In genomic region chr1:53093180-53093579, GRCm38 (mm10) we compare ENCODE assay signal across 11 mouse cellular contexts. TPM values are rescaled to one million over a fixed set of nuclear protein-coding genes. Genes with fewer than 3 reads are reported as not detected.
DNase-seq lines count a peak whose midpoint lies in the region; ATAC-seq and TF ChIP-seq lines count a peak whose summit lies in the region.
"Had no signal": no experiment of that assay in that cellular context is flagged by ENCODE, and none has a peak within 500 bp of the region (broad histone marks: within the 10 kb centered on the region; RNA-seq: fewer than 3 reads in every experiment).

No protein-coding gene starts in this region.

- no peaks in the 10 kb centered on the region for H3K4me1 ChIP-seq in hindbrain, embryonic 12.5 days
- H3K4me1 ChIP-seq in forebrain, postnatal 0 days (ENCODE audit: insufficient read depth), result no peaks in the 10 kb centered on the region
- H3K4me1 ChIP-seq: hindbrain, embryonic 15.5 days; midbrain, embryonic 15.5 days had no signal

- DNase-seq in kidney, postnatal 10 days, result peak; percentile 22
- DNase-seq in kidney, adult 18-20 months, result no peak
- DNase-seq in CD4-positive helper T cell, adult 2 months (ENCODE audit: low read depth, low spot score), result peak; percentile 20
- DNase-seq in Patski (ENCODE audit: low read depth, low spot score), result no peak
- peak; percentile 50 to 78 for DNase-seq in cerebellum, postnatal 25 days
- no peak for DNase-seq in forebrain, postnatal 0 days
- DNase-seq: heart, adult 11 months had no signal

- no peak overlapping the region for H3K9ac ChIP-seq in hindbrain, embryonic 12.5 days
- no peak overlapping the region for H3K9ac ChIP-seq in forebrain, postnatal 0 days
- H3K9ac ChIP-seq: hindbrain, embryonic 15.5 days; midbrain, embryonic 15.5 days had no signal

- H3K4me3 ChIP-seq in hindbrain, embryonic 12.5 days, result no peak overlapping the region
- no peak overlapping the region for H3K4me3 ChIP-seq in forebrain, postnatal 0 days (ENCODE audit: low read depth, low read length)
- H3K4me3 ChIP-seq: hindbrain, embryonic 15.5 days; midbrain, embryonic 15.5 days had no signal

- H3K4me2 ChIP-seq in hindbrain, embryonic 12.5 days (replicated peaks), result no peak overlapping the region
- H3K4me2 ChIP-seq in forebrain, postnatal 0 days (ENCODE audit: low read depth), result no peak overlapping the region
- H3K4me2 ChIP-seq: hindbrain, embryonic 15.5 days; midbrain, embryonic 15.5 days had no signal

- in situ Hi-C loops in Patski (cut with MboI; ENCODE audit: low pct_unique_long_range_greater_than_20kb), result no loop called here

- H3K27ac ChIP-seq in hindbrain, embryonic 12.5 days, result no peak overlapping the region
- H3K27ac ChIP-seq in forebrain, postnatal 0 days (ENCODE audit: low read depth, low read length), result no peak overlapping the region
- H3K27ac ChIP-seq: hindbrain, embryonic 15.5 days; midbrain, embryonic 15.5 days had no signal

- H3K27me3 ChIP-seq in Patski, result peaks cover 46% of the 10 kb centered on the region
- no peaks in the 10 kb centered on the region for H3K27me3 ChIP-seq in hindbrain, embryonic 12.5 days
- no peaks in the 10 kb centered on the region for H3K27me3 ChIP-seq in forebrain, postnatal 0 days (ENCODE audit: insufficient read depth, low read length)
- H3K27me3 ChIP-seq: hindbrain, embryonic 15.5 days; midbrain, embryonic 15.5 days had no signal

- 31% methylated on average over 3 of the region's 3 CpGs for WGBS in hindbrain, embryonic 12.5 days
- WGBS in forebrain, postnatal 0 days, result 49% methylated on average over 3 of the region's 3 CpGs

- CTCF ChIA-PET in Patski (lab: Charles Lee), result no interaction called here

- no peak for ATAC-seq in Patski
- no peak for ATAC-seq in monocyte, adult 5-6 weeks (replicated peaks; ENCODE audit: insufficient number of reproducible peaks, low FRiP score, low TSS enrichment, poor library complexity, severe bottlenecking)
- no peak for ATAC-seq in hindbrain, embryonic 12.5 days (ENCODE audit: low FRiP score)
- no peak for ATAC-seq in forebrain, postnatal 0 days
- ATAC-seq: midbrain, embryonic 15.5 days had no signal

- peak; percentile 28 for TF ChIP-seq CTCF in Patski (IDR thresholded peaks at IDR 0.05)
- TF ChIP-seq CTCF in forebrain, postnatal 0 days (IDR thresholded peaks at IDR 0.05; ENCODE audit: low read depth), result no peak

- H3K36me3 ChIP-seq in hindbrain, embryonic 12.5 days, result no peaks in the 10 kb centered on the region
- H3K36me3 ChIP-seq in forebrain, postnatal 0 days (ENCODE audit: insufficient read depth), result no peaks in the 10 kb centered on the region
- H3K36me3 ChIP-seq: hindbrain, embryonic 15.5 days; midbrain, embryonic 15.5 days had no signal

- H3K9me3 ChIP-seq in hindbrain, embryonic 12.5 days (replicated peaks), result no peaks in the 10 kb centered on the region
- no peaks in the 10 kb centered on the region for H3K9me3 ChIP-seq in forebrain, postnatal 0 days (ENCODE audit: low read length)
- H3K9me3 ChIP-seq: hindbrain, embryonic 15.5 days; midbrain, embryonic 15.5 days had no signal

- POLR2A ChIA-PET in Patski (lab: Charles Lee), result no interaction called here

RNA-seq across cellular contexts. Expression of gene Mstn, which starts 31.7 kb away (rescaled TPM):
- not detected for polyA plus RNA-seq in Patski (2021)
- total RNA-seq in monocyte, adult 5-6 weeks (2017), result not detected in 3 replicates
- 0.72 and 2.9 TPM in 2 replicates for polyA plus RNA-seq in hindbrain, embryonic 12.5 days (2016; fragmentation: Nextera tagmentation; extraction: Ambion mirVana)
- total RNA-seq in forebrain, postnatal 0 days (2014; rRNA removed), result 1.2 and 1.4 TPM in 2 replicates
- polyA plus RNA-seq in forebrain, postnatal 0 days (2015; fragmentation: Nextera tagmentation; extraction: Ambion mirVana), result 0.70 and 0.98 TPM in 2 replicates

Comparison
In these comparisons a context has a peak if more than half of its experiments do, and no peak if none do; other contexts are left out.
1. DNase-seq: peak in kidney, postnatal 10 days (single experiment), CD4-positive helper T cell, adult 2 months (single experiment) and cerebellum, postnatal 25 days (2 of 2); none in kidney, adult 18-20 months (single experiment), Patski (single experiment) and forebrain, postnatal 0 days (single experiment).